Mouse (Mus musculus): ENCODE data around the gene Adcy7. TPM values are rescaled to one million over a fixed set of nuclear protein-coding genes. Genes with fewer than 3 reads are reported as not detected.

The Adcy7 gene
- polyA plus RNA-seq, 1 experiment from 2014 or later: 2.7 TPM

- Histone ChIP-seq H3K4me1 (no peaks in the 10 kb centered on the region), H3K27ac (no peak overlapping the region), H3K4me3 (no peak overlapping the region), H3K4me2 (replicated peaks) (no peak overlapping the region), H3K27me3 (replicated peaks) (no peaks in the 10 kb centered on the region), H3K36me3 (no peaks in the 10 kb centered on the region), H3K9ac (no peak overlapping the region), H3K9me3 (no peaks in the 10 kb centered on the region)
- no peak for ATAC-seq (ENCODE audit: low FRiP score, low read depth)
- WGBS: 79% methylated on average over 10 of the region's 10 CpGs
Measured at GRCm38 (mm10) chr8:88309274-88309873, 37.2 kb downstream of the Adcy7 start.

- no peaks in the 10 kb centered on the region for H3K4me1 ChIP-seq
- H3K27me3 ChIP-seq (replicated peaks): no peaks in the 10 kb centered on the region
- no peak overlapping the region for H3K9ac ChIP-seq
- no peaks in the 10 kb centered on the region for H3K36me3 ChIP-seq
- H3K9me3 ChIP-seq: no peaks in the 10 kb centered on the region
- WGBS: 92% methylated on average over 7 of the region's 7 CpGs
- no peak overlapping the region for H3K4me3 ChIP-seq
- no peak overlapping the region for H3K27ac ChIP-seq
- no peak overlapping the region for H3K4me2 ChIP-seq (replicated peaks)
- no peak for ATAC-seq (ENCODE audit: low FRiP score, low read depth)
Measured at GRCm38 (mm10) chr8:88309881-88310280, 37.7 kb downstream of the Adcy7 start.

- no peak overlapping the region for H3K9ac ChIP-seq
- no peak overlapping the region for H3K27ac ChIP-seq
- no peaks in the 10 kb centered on the region for H3K36me3 ChIP-seq
- ATAC-seq (ENCODE audit: low FRiP score, low read depth): no peak
- H3K4me2 ChIP-seq (replicated peaks): no peak overlapping the region
- WGBS: 93% methylated on average over 13 of the region's 13 CpGs
- H3K4me3 ChIP-seq: no peak overlapping the region
- no peaks in the 10 kb centered on the region for H3K4me1 ChIP-seq
- H3K27me3 ChIP-seq (replicated peaks): no peaks in the 10 kb centered on the region
- H3K9me3 ChIP-seq: no peaks in the 10 kb centered on the region
Measured at GRCm38 (mm10) chr8:88310286-88310685, 38.1 kb downstream of the Adcy7 start.

GRCm38 (mm10) chr8:88312966-88313365, 40.8 kb downstream of the Adcy7 start:
- Histone ChIP-seq H3K4me3 (no peak overlapping the region), H3K4me1 (no peaks in the 10 kb centered on the region), H3K4me2 (replicated peaks) (no peak overlapping the region), H3K36me3 (no peaks in the 10 kb centered on the region), H3K27ac (no peak overlapping the region), H3K9ac (no peak overlapping the region), H3K27me3 (replicated peaks) (no peaks in the 10 kb centered on the region), H3K9me3 (no peaks in the 10 kb centered on the region)
- 82% methylated on average over 8 of the region's 8 CpGs for WGBS
- ATAC-seq (ENCODE audit: low FRiP score, low read depth): no peak

GRCm38 (mm10) chr8:88313991-88314390, 41.8 kb downstream of the Adcy7 start:
- ATAC-seq (ENCODE audit: low FRiP score, low read depth): no peak
- Histone ChIP-seq H3K27ac (no peak overlapping the region), H3K4me1 (no peaks in the 10 kb centered on the region), H3K9ac (no peak overlapping the region), H3K4me2 (replicated peaks) (no peak overlapping the region), H3K4me3 (no peak overlapping the region), H3K9me3 (no peaks in the 10 kb centered on the region), H3K36me3 (no peaks in the 10 kb centered on the region), H3K27me3 (replicated peaks) (no peaks in the 10 kb centered on the region)
- 93% methylated on average over 12 of the region's 12 CpGs for WGBS

- 92% methylated on average over 8 of the region's 8 CpGs for WGBS
- H3K4me1 ChIP-seq: no peaks in the 10 kb centered on the region
- ATAC-seq (ENCODE audit: low FRiP score, low read depth): no peak
- no peaks in the 10 kb centered on the region for H3K9me3 ChIP-seq
- no peak overlapping the region for H3K9ac ChIP-seq
- no peaks in the 10 kb centered on the region for H3K36me3 ChIP-seq
- no peak overlapping the region for H3K4me3 ChIP-seq
- H3K27ac ChIP-seq: no peak overlapping the region
- no peaks in the 10 kb centered on the region for H3K27me3 ChIP-seq (replicated peaks)
- no peak overlapping the region for H3K4me2 ChIP-seq (replicated peaks)
Measured at GRCm38 (mm10) chr8:88315302-88315701, 43.1 kb downstream of the Adcy7 start.

GRCm38 (mm10) chr8:88316139-88316931, 44.1 kb downstream of the Adcy7 start:
- H3K9ac ChIP-seq: no peak overlapping the region
- no peak overlapping the region for H3K4me2 ChIP-seq (replicated peaks)
- ATAC-seq (ENCODE audit: low FRiP score, low read depth): no peak
- H3K4me3 ChIP-seq: no peak overlapping the region
- WGBS: 55% methylated on average over 8 of the region's 8 CpGs
- H3K36me3 ChIP-seq: no peaks in the 10 kb centered on the region; the same call in 1 of the 2 replicates
- H3K27ac ChIP-seq: no peak overlapping the region
- H3K27me3 ChIP-seq (replicated peaks): no peaks in the 10 kb centered on the region
- H3K4me1 ChIP-seq: no peaks in the 10 kb centered on the region
- H3K9me3 ChIP-seq: no peaks in the 10 kb centered on the region

GRCm38 (mm10) chr8:88317341-88317740, 45.1 kb downstream of the Adcy7 start:
- Histone ChIP-seq H3K9me3 (no peaks in the 10 kb centered on the region), H3K27me3 (replicated peaks) (no peaks in the 10 kb centered on the region), H3K4me3 (no peak overlapping the region), H3K36me3 (no peaks in the 10 kb centered on the region; the same call in 1 of the 2 replicates), H3K4me1 (no peaks in the 10 kb centered on the region), H3K27ac (no peak overlapping the region), H3K9ac (no peak overlapping the region), H3K4me2 (replicated peaks) (no peak overlapping the region)
- WGBS: 73% methylated on average over 5 of the region's 5 CpGs
- no peak for ATAC-seq (ENCODE audit: low FRiP score, low read depth)

GRCm38 (mm10) chr8:88318151-88318550, 45.9 kb downstream of the Adcy7 start:
- 91% methylated on average over 8 of the region's 8 CpGs for WGBS
- no peak for ATAC-seq (ENCODE audit: low FRiP score, low read depth)
- no peak overlapping the region for H3K27ac ChIP-seq
- no peak overlapping the region for H3K4me2 ChIP-seq (replicated peaks)
- no peaks in the 10 kb centered on the region for H3K9me3 ChIP-seq
- H3K36me3 ChIP-seq: no peaks in the 10 kb centered on the region; the same call in 1 of the 2 replicates
- H3K4me1 ChIP-seq: no peaks in the 10 kb centered on the region
- no peak overlapping the region for H3K9ac ChIP-seq
- H3K27me3 ChIP-seq (replicated peaks): no peaks in the 10 kb centered on the region
- H3K4me3 ChIP-seq: no peak overlapping the region

GRCm38 (mm10) chr8:88320134-88320533, 47.9 kb downstream of the Adcy7 start:
- Histone ChIP-seq H3K4me3 (no peak overlapping the region), H3K4me2 (replicated peaks) (no peak overlapping the region), H3K27ac (no peak overlapping the region), H3K9me3 (no peaks in the 10 kb centered on the region), H3K27me3 (replicated peaks) (no peaks in the 10 kb centered on the region), H3K4me1 (no peaks in the 10 kb centered on the region), H3K36me3 (peaks cover 8% of the 10 kb centered on the region), H3K9ac (no peak overlapping the region)
- WGBS: 96% methylated on average over 6 of the region's 6 CpGs
- ATAC-seq (ENCODE audit: low FRiP score, low read depth): no peak

- Histone ChIP-seq H3K27ac (no peak overlapping the region), H3K4me3 (no peak overlapping the region), H3K4me2 (replicated peaks) (no peak overlapping the region), H3K4me1 (no peaks in the 10 kb centered on the region), H3K9me3 (no peaks in the 10 kb centered on the region), H3K9ac (no peak overlapping the region), H3K27me3 (replicated peaks) (no peaks in the 10 kb centered on the region), H3K36me3 (peaks cover 17% of the 10 kb centered on the region)
- no peak for ATAC-seq (ENCODE audit: low FRiP score, low read depth)
- 87% methylated on average over 5 of the region's 5 CpGs for WGBS
Measured at GRCm38 (mm10) chr8:88321387-88321786, 49.2 kb downstream of the Adcy7 start.

- Histone ChIP-seq H3K27ac (no peak overlapping the region), H3K9ac (no peak overlapping the region), H3K9me3 (no peaks in the 10 kb centered on the region), H3K36me3 (peaks cover 33% of the 10 kb centered on the region), H3K27me3 (replicated peaks) (no peaks in the 10 kb centered on the region), H3K4me3 (no peak overlapping the region), H3K4me1 (no peaks in the 10 kb centered on the region), H3K4me2 (replicated peaks) (no peak overlapping the region)
- no peak for ATAC-seq (ENCODE audit: low FRiP score, low read depth)
- WGBS: 94% methylated on average over 5 of the region's 5 CpGs
Measured at GRCm38 (mm10) chr8:88323523-88323922, 51.3 kb downstream of the Adcy7 start.

- Histone ChIP-seq H3K27me3 (replicated peaks) (no peaks in the 10 kb centered on the region), H3K4me1 (no peaks in the 10 kb centered on the region), H3K9me3 (no peaks in the 10 kb centered on the region), H3K27ac (no peak overlapping the region), H3K4me2 (replicated peaks) (no peak overlapping the region), H3K36me3 (peaks cover 42% of the 10 kb centered on the region), H3K9ac (no peak overlapping the region), H3K4me3 (no peak overlapping the region)
- ATAC-seq (ENCODE audit: low FRiP score, low read depth): no peak
- 90% methylated on average over 11 of the region's 11 CpGs for WGBS
Measured at GRCm38 (mm10) chr8:88324760-88325159, 52.6 kb downstream of the Adcy7 start.
